Mouse (Mus musculus): ENCODE results near the gene Krt81.
A peak's percentile ranks its signal among the peaks of the same experiment; 100 is the strongest.

GRCm38 (mm10) chr15:101492718-101493117 is 29.2 kb upstream of the Krt81 start:
- TF ChIP-seq CEBPB (IDR thresholded peaks at IDR 0.05; ENCODE audit: low read depth) (no peak), CTCF (IDR thresholded peaks at IDR 0.05; ENCODE audit: control insufficient read depth, insufficient read depth, insufficient read length) (no peak), MAX (IDR thresholded peaks at IDR 0.05) (no peak), FOSL1 (IDR thresholded peaks at IDR 0.05; ENCODE audit: insufficient read depth, low read length, poor library complexity, severe bottlenecking) (no peak), USF1 (IDR thresholded peaks at IDR 0.05; ENCODE audit: low read depth) (peak; percentile 80), MYOD1 (IDR thresholded peaks at IDR 0.05; ENCODE audit: control insufficient read depth, insufficient read length, low read depth) (no peak), MYOG (IDR thresholded peaks at IDR 0.05; ENCODE audit: control insufficient read depth, extremely low read depth, insufficient read length) (no peak)
